Mouse (Mus musculus) midbrain, embryonic 13.5 days (tissue): ENCODE results near the gene Srrt. TPM values are rescaled to one million over a fixed set of nuclear protein-coding genes. Genes with fewer than 3 reads are reported as not detected.

Experiments
- ATAC-seq: fragments of 200-750 bp; cut with Nextera tagmentation; 2 replicates; pipeline ENCODE4 v1.8.0; 2017; ENCODE audit warnings: mild to moderate bottlenecking, moderate TSS enrichment, moderate library complexity
- H3K27ac ChIP-seq: fragments of 300-500 bp; sonication (generic); 2 replicates; pipeline ENCODE4 v1.5.1; 2015; ENCODE audit warnings: inconsistent platforms, mild to moderate bottlenecking, moderate library complexity
- H3K27me3 ChIP-seq: fragments of 300-500 bp; sonication (generic); 2 replicates; pipeline ENCODE4 v1.6.1; 2015; ENCODE audit warnings: mild to moderate bottlenecking, inconsistent platforms
- H3K36me3 ChIP-seq: fragments of 300-500 bp; sonication (generic); 2 replicates; pipeline ENCODE4 v1.6.1; 2015; ENCODE audit warnings: mild to moderate bottlenecking, inconsistent platforms
- H3K4me1 ChIP-seq: fragments of 300-500 bp; sonication (generic); replicated peaks from 2 replicates; pipeline ENCODE4 v1.6.1; 2015; ENCODE audit warnings: inconsistent platforms
- H3K4me2 ChIP-seq: fragments of 300-500 bp; sonication (generic); replicated peaks from 2 replicates; pipeline ENCODE4 v1.6.1; 2015; ENCODE audit warnings: moderate library complexity, mild to moderate bottlenecking, inconsistent platforms
- H3K4me3 ChIP-seq: fragments of 300-500 bp; sonication (generic); replicated peaks from 2 replicates; pipeline ENCODE4 v1.5.1; 2015; ENCODE audit warnings: mild to moderate bottlenecking, inconsistent platforms
- H3K9ac ChIP-seq: fragments of 300-500 bp; sonication (generic); replicated peaks from 2 replicates; pipeline ENCODE4 v1.6.1; 2015; ENCODE audit warnings: mild to moderate bottlenecking, inconsistent platforms
- H3K9me3 ChIP-seq: fragments of 300-500 bp; sonication (generic); 2 replicates; pipeline ENCODE4 v1.6.1; 2016; ENCODE audit warnings: mild to moderate bottlenecking, inconsistent platforms
- WGBS: fragments of 180-500 bp; shearing (Covaris S2); methylation state at CpG from one replicate; pipeline ENCODE4 v1.1.7; 2015; 5-methylcytosine and 5-hydroxymethylcytosine counted together
- polyA plus RNA-seq: library from polyadenylated mRNA; unstranded; fragments of >200 nt; fragmentation: Nextera tagmentation; extraction: Ambion mirVana; gene quantifications from 2 replicates; pipeline ENCODE4 v1.2.1, GENCODE M21; 2015

The Srrt gene
- polyA plus RNA-seq, 1 experiment from 2014 or later: 123 TPM

DNA sequence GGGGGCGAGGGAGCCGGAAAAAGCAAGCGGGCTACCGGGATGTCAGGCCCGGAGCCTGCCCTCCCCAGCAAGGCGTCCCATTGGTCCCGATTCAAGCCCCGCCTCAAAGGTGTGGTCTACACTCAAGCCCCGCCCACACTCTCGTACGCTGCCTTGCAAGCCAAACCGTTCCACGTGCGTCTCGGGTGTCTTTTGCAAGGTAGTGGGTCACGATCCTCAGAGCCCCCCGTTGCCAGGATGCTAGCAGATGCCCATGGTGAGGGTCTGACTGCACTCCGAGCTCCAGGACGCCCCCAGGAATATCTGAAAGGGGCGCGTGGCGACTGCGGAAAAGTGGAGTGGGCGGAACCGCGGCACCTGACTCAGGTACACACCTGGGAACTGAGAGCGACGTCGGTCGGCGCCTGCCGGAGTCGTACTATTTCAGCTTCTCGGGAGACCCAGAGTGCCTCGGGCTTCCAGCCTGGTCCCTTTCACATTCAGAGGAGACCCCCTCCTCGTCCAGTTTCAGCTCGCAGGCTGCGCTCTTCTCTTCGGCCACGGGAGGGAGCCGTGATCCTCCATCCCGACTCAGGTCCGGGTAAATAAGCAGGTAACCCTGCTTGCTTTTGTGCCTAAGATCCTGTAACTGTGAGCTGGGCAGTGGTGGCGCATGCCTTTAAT is 26.2 kb upstream of the Srrt start, which contains the start of gene Slc12a9:
Gene Slc12a9, minus strand, starts transcription at position 86 of the 663 bp plus-strand sequence.
- WGBS: under 1% methylated on average over 44 of the region's 44 CpGs
- Histone ChIP-seq H3K4me3 (peak within 1 kb of the TSS; percentile 64), H3K27ac (peak within 1 kb of the TSS; percentile 78), H3K36me3 (peaks cover 10% of the 10 kb centered on the region), H3K4me1 (peaks cover 17% of the 10 kb centered on the region), H3K4me2 (peak within 1 kb of the TSS; percentile 89), H3K27me3 (0 out of 2 replicates have a peak, but pooled peaks cover 3% of the 10 kb centered on the region), H3K9me3 (no peaks in the 10 kb centered on the region), H3K9ac (peak within 1 kb of the TSS; percentile 86)
- ATAC-seq: peak; percentile 87

DNA sequence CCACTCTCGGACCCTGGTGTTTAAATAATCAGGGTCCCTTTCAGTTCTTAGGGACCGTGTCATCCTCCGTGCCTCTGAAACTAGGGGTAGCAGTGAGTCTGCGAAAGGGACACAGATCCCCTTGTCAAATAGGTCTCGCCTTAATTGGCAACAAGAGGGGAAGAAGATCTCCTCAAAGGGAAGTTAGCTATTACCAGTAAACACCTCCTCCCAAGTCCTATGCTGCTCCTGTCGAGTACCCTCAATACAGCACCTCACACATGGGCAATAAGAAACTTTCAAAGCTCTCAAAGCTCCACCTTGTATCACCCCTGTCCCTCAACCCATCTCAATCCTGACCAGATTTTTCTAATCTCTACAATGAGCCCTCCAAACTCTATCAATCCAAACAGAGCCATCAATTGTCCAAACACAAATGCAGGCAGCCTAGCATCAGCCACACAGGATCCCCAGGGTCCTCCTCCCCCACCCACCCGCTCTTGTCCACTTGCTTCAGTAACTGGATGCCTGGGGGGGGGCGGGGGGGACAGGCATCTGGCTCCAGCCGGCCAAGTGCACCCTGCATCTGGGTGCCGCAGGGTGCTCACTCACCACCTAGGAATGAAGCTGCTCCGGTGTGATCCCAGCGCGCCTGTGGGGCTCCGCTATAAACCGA is 25.5 kb upstream of the Srrt start:
- Histone ChIP-seq H3K9me3 (no peaks in the 10 kb centered on the region), H3K9ac (peak overlapping the region; percentile 86), H3K4me3 (peak overlapping the region; percentile 64), H3K27ac (peak overlapping the region; percentile 78), H3K4me1 (peaks cover 16% of the 10 kb centered on the region), H3K4me2 (peak overlapping the region; percentile 89), H3K36me3 (peaks cover 15% of the 10 kb centered on the region), H3K27me3 (0 out of 2 replicates have a peak, but pooled peaks cover 3% of the 10 kb centered on the region)
- 16% methylated on average over 15 of the region's 15 CpGs for WGBS
- ATAC-seq: no peak

DNA sequence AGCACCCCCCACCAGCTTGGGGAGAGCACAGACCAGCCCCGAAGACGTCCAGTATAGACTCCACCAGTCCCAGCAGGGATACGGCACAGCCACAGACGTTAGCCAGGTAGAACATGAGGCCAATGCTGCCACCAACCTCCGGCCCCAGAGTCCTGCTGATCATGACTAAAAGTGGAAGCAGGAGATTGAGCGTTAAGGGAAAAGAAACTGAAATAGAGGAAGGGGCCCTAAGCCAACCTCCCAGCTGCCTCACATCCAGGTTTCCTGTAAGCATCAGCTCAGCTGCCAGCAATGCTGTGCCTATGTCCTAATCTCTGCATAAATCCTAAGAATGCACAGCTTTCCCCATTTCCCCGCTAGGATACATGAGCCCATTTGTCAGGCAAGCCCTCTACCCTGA is 23.4 kb upstream of the Srrt start:
- peaks cover 16% of the 10 kb centered on the region for H3K4me1 ChIP-seq
- ATAC-seq: no peak
- no peak overlapping the region for H3K4me3 ChIP-seq
- 85% methylated on average over 7 of the region's 7 CpGs for WGBS
- peaks cover 30% of the 10 kb centered on the region for H3K36me3 ChIP-seq
- no peaks in the 10 kb centered on the region for H3K27me3 ChIP-seq
- H3K27ac ChIP-seq: no peak overlapping the region
- H3K4me2 ChIP-seq: no peak overlapping the region
- no peaks in the 10 kb centered on the region for H3K9me3 ChIP-seq
- 0 out of 2 replicates have a peak overlapping the region, but pooled peaks have one; percentile 19 for H3K9ac ChIP-seq

DNA sequence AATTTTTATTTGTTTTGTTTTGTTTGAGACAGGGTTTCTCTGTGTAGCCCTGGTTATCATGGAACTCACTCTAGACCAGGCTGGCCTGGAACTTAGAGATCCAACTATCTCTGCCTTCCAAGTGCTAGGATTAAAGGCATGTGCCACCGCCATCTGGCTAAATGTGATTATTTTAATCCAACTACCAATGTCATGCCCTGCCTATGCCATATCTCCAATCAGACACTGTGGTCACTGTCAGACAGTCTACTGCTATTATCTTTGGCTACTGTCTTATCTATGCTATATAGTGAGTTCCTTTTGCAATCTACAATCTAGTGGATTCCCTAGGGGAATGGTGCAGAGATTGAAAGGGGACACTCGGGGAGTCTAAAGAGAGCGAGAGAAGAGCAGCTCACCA is 13.5 kb upstream of the Srrt start:
- WGBS: 92% methylated on average over 3 of the region's 3 CpGs
- ATAC-seq: no peak

DNA sequence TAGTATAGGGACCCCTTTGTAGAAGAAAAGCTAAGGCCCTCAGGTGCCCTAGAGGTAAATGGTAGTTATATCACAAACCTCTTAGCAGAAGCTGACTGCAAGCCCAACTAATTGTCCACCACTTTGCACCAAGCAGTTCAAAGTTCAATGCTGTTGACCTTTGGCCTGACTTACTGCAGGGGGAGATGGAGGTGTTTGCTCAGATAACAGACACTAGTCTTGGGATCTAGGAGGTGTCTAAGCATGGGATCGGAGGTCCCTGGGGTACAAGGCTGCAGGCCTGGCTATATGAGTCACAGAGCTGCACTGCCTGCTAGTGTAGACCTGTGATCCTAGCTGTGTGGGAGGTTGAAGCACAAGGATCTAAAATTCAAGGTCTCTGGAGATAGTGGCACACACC is 11.1 kb upstream of the Srrt start:
- Histone ChIP-seq H3K4me1 (peaks cover 19% of the 10 kb centered on the region), H3K27ac (no peak overlapping the region), H3K4me3 (no peak overlapping the region), H3K9me3 (no peaks in the 10 kb centered on the region), H3K27me3 (no peaks in the 10 kb centered on the region), H3K4me2 (no peak overlapping the region), H3K36me3 (peaks cover 65% of the 10 kb centered on the region), H3K9ac (no peak overlapping the region)
- WGBS: 85% methylated on average over 1 of the region's 1 CpGs
- ATAC-seq: no peak

More for the DNA sequence above, 13.5 kb upstream of the Srrt start:
- no peak overlapping the region for H3K4me2 ChIP-seq
- peaks cover 80% of the 10 kb centered on the region for H3K36me3 ChIP-seq
- no peaks in the 10 kb centered on the region for H3K9me3 ChIP-seq
- no peaks in the 10 kb centered on the region for H3K4me1 ChIP-seq
- no peaks in the 10 kb centered on the region for H3K27me3 ChIP-seq
- H3K4me3 ChIP-seq: no peak overlapping the region
- H3K27ac ChIP-seq: no peak overlapping the region
- no peak overlapping the region for H3K9ac ChIP-seq

DNA sequence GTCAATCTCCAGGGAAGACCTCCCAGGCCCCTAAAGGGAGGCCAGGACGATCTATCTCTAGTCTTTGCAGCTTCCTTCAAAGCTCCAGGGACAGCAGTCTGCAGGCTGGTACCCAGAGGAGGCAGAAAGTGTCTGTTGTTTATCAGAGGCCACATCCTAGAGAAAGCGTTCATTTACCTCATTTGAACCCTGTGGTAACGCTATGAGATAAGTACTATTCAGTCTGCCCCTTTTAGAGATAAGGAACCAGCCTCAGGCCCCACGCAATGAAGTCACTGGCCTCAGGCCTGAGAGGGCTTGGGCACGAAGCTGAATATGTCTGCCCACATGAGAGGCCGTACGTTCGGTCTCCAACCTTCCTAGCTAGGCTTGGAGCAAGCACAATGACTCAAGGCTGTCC is 9.9 kb upstream of the Srrt start:
- no peak overlapping the region for H3K9ac ChIP-seq
- ATAC-seq: no peak
- no peaks in the 10 kb centered on the region for H3K9me3 ChIP-seq
- H3K27ac ChIP-seq: no peak overlapping the region
- H3K4me1 ChIP-seq: peaks cover 31% of the 10 kb centered on the region
- no peak overlapping the region for H3K4me3 ChIP-seq
- 91% methylated on average over 8 of the region's 8 CpGs for WGBS
- peaks cover 56% of the 10 kb centered on the region for H3K36me3 ChIP-seq
- no peaks in the 10 kb centered on the region for H3K27me3 ChIP-seq
- H3K4me2 ChIP-seq: no peak overlapping the region

DNA sequence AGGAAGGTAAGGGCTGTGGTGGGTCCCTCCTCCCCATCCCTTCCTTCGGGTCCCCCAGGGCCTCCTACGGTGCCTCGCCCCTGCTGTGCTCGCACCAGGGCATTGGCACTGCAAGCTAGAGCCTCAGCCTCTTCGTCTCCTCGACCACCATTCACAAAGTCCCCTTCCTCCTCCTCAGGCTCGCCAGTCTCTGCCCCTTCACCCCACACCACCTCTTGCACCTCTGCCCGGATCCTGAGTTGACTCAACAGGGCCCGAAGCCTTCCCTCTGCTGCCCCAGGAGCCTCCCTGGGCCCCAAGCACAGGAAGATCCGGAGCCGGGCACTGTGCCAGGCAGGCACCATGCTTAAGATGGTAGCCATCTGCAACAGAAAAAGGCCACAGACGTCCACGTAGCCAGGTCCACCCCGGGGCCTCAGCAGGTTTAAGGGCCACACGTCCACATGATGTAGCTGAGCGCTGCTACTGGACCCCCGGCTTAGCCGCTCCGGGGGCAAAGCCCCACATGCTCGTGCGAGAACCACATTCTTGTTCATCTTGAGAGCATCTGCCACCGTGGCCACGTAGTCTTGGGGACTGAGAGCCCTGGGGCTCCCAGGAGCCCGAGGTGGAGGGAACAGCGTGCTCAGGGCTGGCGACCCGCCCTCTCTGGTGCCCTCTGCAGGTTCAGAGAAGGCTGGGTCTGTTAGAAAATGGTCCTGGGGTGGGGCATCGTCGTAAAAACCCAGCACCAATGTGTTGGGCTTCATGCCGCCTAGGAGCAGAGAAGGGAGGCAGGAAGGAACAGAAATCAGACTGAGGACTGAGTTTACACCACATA is 7.8 kb upstream of the Srrt start:
- ATAC-seq: no peak
- 38% methylated on average over 30 of the region's 30 CpGs for WGBS
- Histone ChIP-seq H3K9me3 (no peaks in the 10 kb centered on the region), H3K4me1 (peaks cover 36% of the 10 kb centered on the region), H3K9ac (peak overlapping the region; percentile 70; the same call in 1 of the 2 replicates), H3K4me2 (no peak overlapping the region; the same call in 1 of the 2 replicates), H3K4me3 (no peak overlapping the region), H3K27ac (no peak overlapping the region), H3K36me3 (peaks cover 42% of the 10 kb centered on the region), H3K27me3 (no peaks in the 10 kb centered on the region)

DNA sequence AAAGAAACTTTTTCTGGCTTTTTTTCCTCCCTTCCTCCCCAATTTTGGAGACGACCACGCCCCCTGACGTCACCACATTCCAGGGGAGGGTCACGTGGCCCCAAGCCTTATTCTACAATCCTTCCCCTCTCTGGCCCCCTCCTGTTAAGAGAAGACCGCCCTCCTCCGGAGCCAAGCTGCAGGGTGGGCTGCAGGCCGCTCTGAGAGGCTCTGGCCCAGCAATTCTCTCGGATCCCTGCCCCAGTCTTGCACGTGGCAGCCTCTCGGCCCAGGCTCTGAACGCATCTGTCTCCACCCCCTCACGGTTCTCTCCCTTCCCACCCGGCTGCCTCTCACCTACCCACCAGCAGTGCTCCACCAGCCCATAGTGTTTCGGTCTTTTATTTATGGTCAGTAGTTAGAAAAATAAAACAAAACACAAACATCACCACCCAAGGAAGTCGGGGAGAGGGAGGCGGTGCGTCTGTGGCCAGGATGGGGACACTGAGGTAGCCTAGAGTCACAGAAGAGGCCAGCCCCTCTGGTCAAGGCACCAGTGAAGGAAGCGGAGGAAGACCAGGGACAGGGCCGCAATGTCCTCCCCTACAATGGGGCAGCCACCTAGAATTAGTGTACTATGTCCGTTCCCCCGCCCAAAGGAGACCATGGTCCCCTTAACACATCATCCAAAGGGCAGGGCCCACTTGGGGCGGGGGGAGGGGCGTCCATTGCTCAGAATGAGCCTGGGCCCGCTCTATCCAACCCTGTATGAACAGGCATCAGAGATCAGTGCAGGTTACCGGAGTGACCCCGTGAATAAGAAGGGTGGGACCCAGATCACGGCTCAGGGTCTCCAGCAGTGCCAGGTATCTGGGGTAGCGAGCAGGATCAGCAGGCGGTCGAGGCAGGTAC is 7.0 kb upstream of the Srrt start, which contains the start of gene Trip6:
Gene Trip6, minus strand, starts transcription at position 212 of the 891 bp plus-strand sequence.
- Histone ChIP-seq H3K4me2 (peak within 1 kb of the TSS; percentile 60), H3K9me3 (no peaks in the 10 kb centered on the region), H3K27ac (peak within 1 kb of the TSS; percentile 61), H3K9ac (peak within 1 kb of the TSS; percentile 70), H3K27me3 (no peaks in the 10 kb centered on the region), H3K4me3 (peak within 1 kb of the TSS; percentile 42), H3K36me3 (peaks cover 41% of the 10 kb centered on the region), H3K4me1 (peaks cover 36% of the 10 kb centered on the region)
- 14% methylated on average over 29 of the region's 30 CpGs for WGBS
- peak; percentile 89 for ATAC-seq

DNA sequence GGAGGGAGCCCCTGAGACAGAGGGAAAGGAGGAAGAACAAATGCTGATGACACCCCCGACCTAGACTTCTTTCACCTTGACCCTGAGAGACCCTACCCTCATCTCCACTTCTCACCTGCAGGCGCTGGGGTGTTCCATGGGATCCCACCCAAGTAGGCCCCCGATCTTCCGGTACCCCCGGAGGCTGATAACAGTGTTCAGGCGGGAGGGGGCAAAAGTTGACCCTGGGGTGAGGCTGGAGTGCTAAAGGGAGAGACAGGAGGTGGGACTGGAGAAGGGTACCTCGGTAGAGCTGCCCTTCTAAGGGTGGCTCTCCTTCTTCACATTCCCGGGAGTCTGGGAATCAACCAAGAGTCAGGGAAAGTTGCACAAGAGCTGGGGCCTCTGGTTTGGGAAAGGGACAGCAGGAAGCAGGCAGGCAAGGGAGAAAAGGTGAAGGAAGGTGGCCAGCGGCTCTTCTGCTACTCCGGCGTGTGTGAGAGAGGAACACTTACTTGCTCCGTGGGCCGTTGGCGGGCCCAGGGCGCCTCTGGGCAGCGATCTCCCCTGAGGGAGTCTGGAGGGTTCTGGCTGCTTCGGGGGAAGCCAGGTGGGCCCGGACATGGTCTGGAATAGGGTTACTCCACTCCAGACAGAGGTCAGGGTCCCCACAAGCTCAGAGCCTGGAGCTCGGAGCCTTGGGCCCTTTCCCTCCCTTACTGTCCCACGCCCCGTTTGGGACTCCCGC is 6.2 kb upstream of the Srrt start:
- H3K27ac ChIP-seq: peak overlapping the region; percentile 54; the same call in 1 of the 2 replicates
- WGBS: 2% methylated on average over 22 of the region's 22 CpGs
- H3K9ac ChIP-seq: peak overlapping the region; percentile 70
- peak overlapping the region; percentile 42 for H3K4me3 ChIP-seq
- H3K27me3 ChIP-seq: no peaks in the 10 kb centered on the region
- ATAC-seq: peak; percentile 59
- peaks cover 36% of the 10 kb centered on the region for H3K4me1 ChIP-seq
- peak overlapping the region; percentile 60 for H3K4me2 ChIP-seq
- no peaks in the 10 kb centered on the region for H3K9me3 ChIP-seq
- peaks cover 42% of the 10 kb centered on the region for H3K36me3 ChIP-seq

DNA sequence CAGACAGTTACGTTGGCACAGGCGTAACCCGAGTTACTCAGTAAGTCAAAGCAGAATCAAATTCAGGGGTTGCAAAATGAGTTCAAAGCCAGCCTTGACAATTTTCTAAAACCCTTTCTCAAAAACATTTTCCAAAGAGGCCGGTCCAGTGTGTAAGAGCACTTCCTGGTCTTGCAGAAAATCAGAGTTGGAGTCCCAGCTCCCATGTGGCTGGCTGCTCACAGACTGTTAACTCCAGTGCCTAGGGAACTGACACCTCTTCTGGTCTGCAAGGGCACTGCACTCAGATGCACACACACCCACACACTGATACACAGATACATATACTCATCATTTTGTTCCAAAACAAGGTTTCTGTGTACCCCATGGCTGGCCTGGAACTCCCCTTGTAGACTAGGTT is 882 bp upstream of the Srrt start:
- Histone ChIP-seq H3K9ac (peak overlapping the region; percentile 69), H3K4me1 (peaks cover 55% of the 10 kb centered on the region)
- 93% methylated on average over 4 of the region's 4 CpGs for WGBS

More for the DNA sequence above, 882 bp upstream of the Srrt start:
- peaks cover 34% of the 10 kb centered on the region for H3K36me3 ChIP-seq
- peak overlapping the region; percentile 80 for H3K4me2 ChIP-seq
- H3K4me3 ChIP-seq: peak overlapping the region; percentile 93
- ATAC-seq: 0 out of 2 replicates have a peak, but pooled peaks have one; percentile 5
- H3K27me3 ChIP-seq: no peaks in the 10 kb centered on the region
- peak overlapping the region; percentile 97 for H3K27ac ChIP-seq
- H3K9me3 ChIP-seq: no peaks in the 10 kb centered on the region
